Comparison of ENCODE assay signal across 8 mouse cellular contexts in genomic region chr2:30717566-30718328, GRCm38 (mm10).
DNase-seq lines count a peak whose midpoint lies in the region; ATAC-seq and TF ChIP-seq lines count a peak whose summit lies in the region.

No protein-coding gene starts in this region.

- TF ChIP-seq CTCF in Patski (IDR thresholded peaks at IDR 0.05) = no peak

- WGBS in heart, embryonic 12.5 days = 13% methylated on average over 16 of the region's 16 CpGs
- WGBS in limb, embryonic 12.5 days = 8% methylated on average over 16 of the region's 16 CpGs
- WGBS in neural tube, embryonic 12.5 days = 4% methylated on average over 16 of the region's 16 CpGs

- in situ Hi-C loops in Patski (cut with MboI; ENCODE audit: low pct_unique_long_range_greater_than_20kb) = loop anchor here (5.0 to 10.0 kb wide), 5 partner anchors 75 to 280 kb away; partner anchors contain the start of gene Ier5l

- H3K4me1 ChIP-seq in heart, embryonic 12.5 days (replicated peaks) = peaks cover 77% of the 10 kb centered on the region
- H3K4me1 ChIP-seq in limb, embryonic 12.5 days (replicated peaks) = peaks cover 80% of the 10 kb centered on the region
- H3K4me1 ChIP-seq in neural tube, embryonic 12.5 days = peaks cover 77% of the 10 kb centered on the region

- no peak for DNase-seq in heart, postnatal 25 days (ENCODE audit: low spot score)
- no peak for DNase-seq in Patski (ENCODE audit: low read depth, low spot score)
- no peak for DNase-seq in right cerebral cortex, postnatal 25 days
- no peak for DNase-seq in spleen, adult 18-20 months

- H3K27me3 ChIP-seq in heart, embryonic 12.5 days (replicated peaks) = no peaks in the 10 kb centered on the region
- no peaks in the 10 kb centered on the region for H3K27me3 ChIP-seq in Patski
- no peaks in the 10 kb centered on the region for H3K27me3 ChIP-seq in limb, embryonic 12.5 days
- H3K27me3 ChIP-seq in neural tube, embryonic 12.5 days (replicated peaks) = no peaks in the 10 kb centered on the region

- intact Hi-C loops in heart, postnatal 25 days (cut with DNase I) = loop anchor here (5.0 kb wide), 1 partner anchor 120 kb away; the partner anchor contains the start of gene Cstad

- H3K4me3 ChIP-seq in heart, embryonic 12.5 days = peak overlapping the region; percentile 20; the same call in 1 of the 2 replicates
- peak overlapping the region; percentile 31; the same call in 1 of the 2 replicates for H3K4me3 ChIP-seq in limb, embryonic 12.5 days (replicated peaks)
- no peak overlapping the region; the same call in 1 of the 2 replicates for H3K4me3 ChIP-seq in neural tube, embryonic 12.5 days

- H3K27ac ChIP-seq in heart, embryonic 12.5 days (ENCODE audit: poor library complexity, severe bottlenecking) = peak overlapping the region; percentile 100
- peak overlapping the region; percentile 99 for H3K27ac ChIP-seq in limb, embryonic 12.5 days
- H3K27ac ChIP-seq in neural tube, embryonic 12.5 days = peak overlapping the region; percentile 96

- POLR2A ChIA-PET in Patski (lab: Charles Lee) = interaction anchor here (0.8 to 8.0 kb wide), 23 partner anchors 9 to 277 kb away, joined by 3 to 77 read pairs (median 4); partner anchors contain the start of gene Cstad

- H3K36me3 ChIP-seq in heart, embryonic 12.5 days = no peaks in the 10 kb centered on the region
- no peaks in the 10 kb centered on the region for H3K36me3 ChIP-seq in limb, embryonic 12.5 days
- H3K36me3 ChIP-seq in neural tube, embryonic 12.5 days = no peaks in the 10 kb centered on the region

- CTCF ChIA-PET in Patski (lab: Charles Lee) = interaction anchor here (0.8 to 2.9 kb wide), 15 partner anchors 9 to 277 kb away, joined by 3 to 14 read pairs (median 6); no protein-coding TSS in a partner anchor

- peak overlapping the region; percentile 66 for H3K4me2 ChIP-seq in heart, embryonic 12.5 days
- peak overlapping the region; percentile 68 for H3K4me2 ChIP-seq in limb, embryonic 12.5 days
- H3K4me2 ChIP-seq in neural tube, embryonic 12.5 days (replicated peaks) = peak overlapping the region; percentile 59

- H3K9ac ChIP-seq in heart, embryonic 12.5 days = peak overlapping the region; percentile 61
- H3K9ac ChIP-seq in limb, embryonic 12.5 days (replicated peaks) = peak overlapping the region; percentile 44; the same call in 1 of the 2 replicates
- peak overlapping the region; percentile 52 for H3K9ac ChIP-seq in neural tube, embryonic 12.5 days

- no peaks in the 10 kb centered on the region for H3K9me3 ChIP-seq in heart, embryonic 12.5 days (replicated peaks)
- no peaks in the 10 kb centered on the region for H3K9me3 ChIP-seq in limb, embryonic 12.5 days
- no peaks in the 10 kb centered on the region for H3K9me3 ChIP-seq in neural tube, embryonic 12.5 days

- no peak for ATAC-seq in heart, embryonic 12.5 days (ENCODE audit: insufficient number of reproducible peaks, low FRiP score)
- ATAC-seq in Patski = peak; percentile 32
- peak; percentile 7; the same call in 1 of the 2 replicates for ATAC-seq in granulocyte monocyte progenitor cell, adult 5-6 weeks (replicated peaks; ENCODE audit: poor library complexity, severe bottlenecking)
- ATAC-seq in limb, embryonic 12.5 days (ENCODE audit: insufficient number of reproducible peaks, insufficient read depth, low FRiP score, low TSS enrichment, low read depth) = no peak
- ATAC-seq in neural tube, embryonic 12.5 days (ENCODE audit: low FRiP score, low read depth) = no peak

Comparison
In these comparisons a context has a peak if more than half of its experiments do, and no peak if none do; other contexts are left out.
1. ATAC-seq: peak in Patski (single experiment) and granulocyte monocyte progenitor cell, adult 5-6 weeks (single experiment); none in heart, embryonic 12.5 days (single experiment), limb, embryonic 12.5 days (single experiment) and neural tube, embryonic 12.5 days (single experiment).
2. Peak in every context shown above with its lines, with median percentiles within 50 percentile points of each other: H3K27ac ChIP-seq, H3K4me2 ChIP-seq and H3K9ac ChIP-seq.